Mouse (Mus musculus): Measurements from ENCODE around the gene F9. TPM values are rescaled to one million over a fixed set of nuclear protein-coding genes. Genes with fewer than 3 reads are reported as not detected.

The F9 gene
- polyA plus RNA-seq (2017; shearing (Covaris generic)): not detected

DNA sequence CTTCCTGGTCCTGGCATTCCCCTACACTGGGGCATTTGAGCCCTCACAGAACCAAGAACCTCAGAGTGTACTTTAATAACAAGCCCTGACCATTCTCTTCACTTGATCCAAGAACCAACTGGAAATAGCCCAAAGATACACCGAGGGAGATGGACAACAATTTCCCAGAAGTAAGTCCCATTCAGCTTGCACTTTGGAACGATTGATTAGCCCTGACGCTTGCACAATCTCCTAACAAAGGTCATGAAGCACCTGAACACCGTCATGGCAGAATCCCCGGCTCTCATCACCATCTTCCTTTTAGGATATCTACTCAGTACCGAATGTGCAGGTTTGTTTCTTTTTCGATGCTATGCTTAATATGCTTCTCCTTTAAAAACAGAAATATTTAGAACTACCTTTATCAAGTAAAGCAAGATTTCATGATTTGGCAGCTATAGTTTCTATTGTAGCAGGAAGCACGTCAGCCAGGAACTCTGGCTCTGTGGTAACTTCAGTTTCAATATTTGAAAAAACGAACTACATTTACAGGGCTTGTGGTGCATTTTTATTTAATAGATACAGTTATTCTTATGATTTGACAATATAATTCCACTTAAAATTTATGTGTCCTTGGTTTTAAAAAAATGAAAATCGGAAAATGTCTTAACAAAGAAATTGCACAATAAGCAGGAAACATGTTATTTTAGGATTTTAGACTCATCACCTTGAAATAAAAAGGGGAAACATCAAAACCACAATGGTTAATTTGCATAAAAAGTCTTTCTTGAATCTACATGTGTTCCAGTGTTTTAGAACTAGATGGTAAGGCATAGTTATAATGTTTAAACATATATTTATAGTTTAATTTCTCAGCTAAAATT is at the start of gene F9:
F9 (plus strand) TSS at position 244 of the 863 bp plus-strand sequence.

Other genes with a start within 250 kb of the F9 start
- gene Mcf2, start 179.6 kb downstream of the F9 start, polyA plus RNA-seq (2017; shearing (Covaris generic)): not detected